Mouse (Mus musculus): ENCODE results near the gene Arhgap24.

GRCm38 (mm10) chr5:102802833-102803232 is 321.6 kb downstream of the Arhgap24 start:
- TF ChIP-seq CTCF (IDR thresholded peaks at IDR 0.05; ENCODE audit: low read depth, low read length) (no peak), POLR2A (IDR thresholded peaks at IDR 0.05; ENCODE audit: borderline replicate concordance, low read depth, low read length) (no peak)
